Mouse (Mus musculus) regulatory T cell (primary cell): ENCODE results near the gene Nin.

Experiments used
- in situ Hi-C: fragments of 300-600 bp; cut with MboI, MseI; formaldehyde crosslinking; loops from one replicate; pipeline ENCODE4 v1.15.1; 2025; ENCODE audit warnings: high pct_unique_total_duplicates

The Nin gene

GRCm38 (mm10) chr12:70113351-70113750, at the start of gene Nin:
TSS of gene Nin (minus strand) at chr12:70113717.
- in situ Hi-C loops: no loop called here

GRCm38 (mm10) chr12:70161057-70161456, 47.5 kb upstream of the Nin start:
- in situ Hi-C loops: no loop called here

- in situ Hi-C loops: no loop called here
Observed at GRCm38 (mm10) chr12:70157292-70158066, 44.0 kb upstream of the Nin start.

DNA sequence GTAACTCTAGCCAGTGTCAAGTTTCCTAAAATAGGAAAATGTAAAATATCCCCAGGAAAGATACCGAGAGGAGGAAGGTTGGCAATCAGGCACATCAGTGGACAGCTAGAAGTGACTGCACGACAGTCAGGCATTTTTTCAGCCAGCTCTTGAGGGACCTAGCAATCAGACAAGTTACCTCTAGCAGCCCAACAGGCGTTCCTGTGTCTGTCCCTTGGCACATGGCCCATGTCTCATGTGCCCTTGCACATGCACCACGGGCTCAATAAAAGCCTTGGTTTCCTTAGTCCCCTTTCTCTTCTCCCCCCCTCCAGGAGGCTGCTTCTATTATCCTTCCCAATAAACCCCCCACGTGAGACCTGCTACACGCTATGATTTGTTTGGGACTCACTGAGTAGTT, 42.7 kb upstream of the Nin start:
- in situ Hi-C loops: no loop called here

- in situ Hi-C loops: no loop called here
Observed at GRCm38 (mm10) chr12:70153842-70154241, 40.3 kb upstream of the Nin start, which contains the start of gene Abhd12b. TSS of gene Abhd12b (plus strand) at chr12:70154142.

- in situ Hi-C loops: no loop called here
Observed at GRCm38 (mm10) chr12:70148631-70149265, 35.2 kb upstream of the Nin start.

- in situ Hi-C loops: no loop called here
Observed at GRCm38 (mm10) chr12:70147986-70148630, 34.6 kb upstream of the Nin start.

- in situ Hi-C loops: no loop called here
Observed at GRCm38 (mm10) chr12:70145586-70145985, 32.1 kb upstream of the Nin start.

DNA sequence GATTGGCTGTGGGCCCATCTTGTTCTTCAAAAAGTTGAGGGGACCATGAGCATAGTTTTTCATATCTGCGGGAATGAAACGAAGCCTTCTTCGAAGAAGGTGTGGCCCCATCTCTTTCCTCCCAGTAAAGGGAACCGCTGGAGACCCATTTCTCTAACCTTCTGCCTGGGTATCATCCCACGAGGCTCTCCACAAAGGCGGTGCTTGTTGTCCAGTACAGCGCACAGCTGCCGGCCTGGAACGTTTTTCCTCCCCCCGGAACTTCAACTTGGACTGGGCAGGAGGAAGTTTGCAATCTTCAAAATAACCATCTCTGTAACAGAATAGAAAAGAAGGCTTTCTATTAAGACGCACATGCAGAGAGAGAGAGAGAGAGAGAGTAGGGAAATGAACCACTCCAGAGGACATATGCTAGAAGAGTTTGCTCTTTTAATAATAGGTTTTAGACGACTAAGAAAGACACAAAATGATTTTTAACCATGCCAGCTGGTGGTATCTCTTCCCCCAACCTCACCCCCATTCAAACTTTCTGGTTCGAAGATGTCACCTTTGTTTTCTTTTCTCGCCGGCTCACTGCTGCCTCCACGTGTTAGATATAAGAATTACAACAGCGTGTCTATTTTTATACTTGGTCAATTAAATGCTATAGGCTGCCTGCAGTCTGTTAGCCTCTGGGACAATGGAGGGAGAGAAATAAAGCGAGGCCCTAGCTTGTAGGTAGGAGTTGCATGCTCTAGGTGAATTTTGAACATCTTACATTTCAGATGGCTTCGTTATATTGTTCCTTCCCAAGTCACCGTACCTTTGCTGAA, 31.3 kb upstream of the Nin start:
- in situ Hi-C loops: loop anchor here (5.0 kb wide), 1 partner anchor 53 kb away; no protein-coding TSS in a partner anchor

- in situ Hi-C loops: loop anchor here (5.0 kb wide), 1 partner anchor 52 kb away; no protein-coding TSS in a partner anchor
Observed at GRCm38 (mm10) chr12:70144106-70144587, 30.6 kb upstream of the Nin start.

DNA sequence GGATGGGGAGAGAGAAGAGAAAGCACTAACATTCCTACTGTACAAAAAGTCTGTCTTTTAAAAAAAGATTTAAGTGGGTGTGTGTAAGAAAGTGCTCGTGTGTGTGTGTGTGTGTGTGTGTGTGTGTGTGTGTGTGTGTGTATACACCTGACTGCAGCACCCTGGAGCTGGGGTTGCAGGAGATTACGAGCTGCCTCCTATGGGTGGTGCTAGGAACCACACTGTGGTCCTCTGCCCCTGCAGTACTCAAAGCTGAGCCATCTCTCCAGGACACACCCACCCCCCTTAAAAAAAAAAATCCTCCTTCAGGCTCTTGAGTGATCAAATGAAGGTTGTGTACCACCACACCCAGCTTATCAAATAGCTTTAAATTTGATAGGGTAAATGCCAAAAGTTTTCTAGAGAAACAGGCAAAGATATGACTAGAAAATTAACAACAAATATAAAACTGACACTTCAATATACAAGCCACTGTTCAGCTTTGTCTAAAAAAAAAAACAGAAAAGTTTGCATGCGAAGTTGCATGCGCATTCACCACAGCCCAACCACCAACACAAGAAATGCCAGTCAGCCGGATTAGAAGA, 27.6 kb upstream of the Nin start:
- in situ Hi-C loops: loop anchor here (5.0 kb wide), 1 partner anchor 49 kb away; no protein-coding TSS in a partner anchor

- in situ Hi-C loops: loop anchor here (5.0 kb wide), 1 partner anchor 48 kb away; no protein-coding TSS in a partner anchor
Observed at GRCm38 (mm10) chr12:70140542-70140941, 27.0 kb upstream of the Nin start.

GRCm38 (mm10) chr12:70139871-70140270, 26.4 kb upstream of the Nin start:
- in situ Hi-C loops: loop anchor here (5.0 kb wide), 1 partner anchor 48 kb away; no protein-coding TSS in a partner anchor

DNA sequence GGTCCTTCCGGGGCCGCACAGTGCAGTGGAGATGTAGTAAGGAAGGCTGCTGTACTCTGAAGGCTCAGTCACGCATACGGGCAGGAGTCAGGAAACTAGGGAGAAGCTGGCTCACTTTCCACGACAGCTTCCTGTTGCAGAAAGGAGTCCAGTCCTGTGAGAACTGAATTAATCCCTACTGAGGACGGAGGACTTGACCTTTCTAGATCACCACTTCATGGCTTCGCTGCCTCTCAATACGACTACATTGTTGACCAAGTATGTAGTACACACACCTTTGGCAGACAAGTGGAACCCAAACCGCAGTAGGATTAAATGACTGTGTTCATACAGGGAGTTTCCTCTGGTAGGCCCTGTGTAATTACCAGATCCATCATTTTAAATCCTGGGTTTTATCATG, 24.1 kb upstream of the Nin start:
- in situ Hi-C loops: no loop called here

GRCm38 (mm10) chr12:70137095-70137494, 23.6 kb upstream of the Nin start:
- in situ Hi-C loops: no loop called here

GRCm38 (mm10) chr12:70136185-70136756, 22.8 kb upstream of the Nin start:
- in situ Hi-C loops: no loop called here

DNA sequence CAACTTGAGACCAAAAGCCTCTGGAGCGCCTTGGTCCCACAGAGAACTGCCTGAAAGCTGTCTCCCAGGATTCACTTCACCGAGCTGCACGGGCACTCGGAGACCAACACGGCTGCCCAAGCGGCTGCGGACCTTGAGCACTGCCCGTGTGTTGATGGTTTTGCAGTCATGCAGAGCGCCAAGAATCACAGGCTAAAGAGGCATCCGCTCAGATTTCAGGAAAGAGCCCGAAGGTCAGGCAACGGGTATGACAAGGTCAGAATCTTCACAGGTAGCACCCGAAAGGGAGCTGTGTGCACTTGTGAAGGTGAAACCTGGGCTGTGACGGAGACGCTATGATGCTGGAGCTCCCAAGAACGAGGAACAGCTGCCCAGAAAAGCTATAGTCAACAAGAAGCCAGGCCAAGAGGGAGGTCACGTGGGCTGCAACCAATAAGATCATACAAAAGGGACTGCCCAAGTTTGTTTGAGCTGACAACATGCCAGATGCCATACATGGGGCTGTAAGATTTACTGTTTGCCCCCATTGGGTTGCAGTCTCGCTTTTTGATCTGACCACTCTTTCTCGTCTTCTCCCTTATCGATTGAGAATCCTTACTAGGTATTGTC, 21.2 kb upstream of the Nin start:
- in situ Hi-C loops: no loop called here

GRCm38 (mm10) chr12:70131042-70131675, 17.6 kb upstream of the Nin start:
- in situ Hi-C loops: no loop called here

DNA sequence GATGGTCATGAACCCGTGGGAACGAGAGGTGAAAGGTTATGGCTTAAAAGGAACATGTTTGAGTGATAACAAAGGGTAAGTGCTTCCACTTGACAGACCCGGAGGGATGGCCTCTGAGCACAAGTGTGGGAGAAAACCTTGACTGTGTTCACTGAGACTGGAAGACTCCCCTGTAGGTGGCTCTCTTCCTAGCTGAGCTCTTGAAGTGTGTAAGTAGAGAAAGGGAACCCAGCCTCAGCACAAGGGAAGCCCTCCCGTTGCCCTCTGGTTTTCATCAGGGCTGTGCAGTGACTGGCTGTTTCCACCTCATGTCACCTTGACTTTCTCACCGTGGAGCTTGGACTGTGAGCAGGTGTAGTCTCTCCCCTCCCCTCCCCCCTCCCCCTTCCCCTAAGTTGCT, 15.6 kb upstream of the Nin start:
- in situ Hi-C loops: no loop called here

DNA sequence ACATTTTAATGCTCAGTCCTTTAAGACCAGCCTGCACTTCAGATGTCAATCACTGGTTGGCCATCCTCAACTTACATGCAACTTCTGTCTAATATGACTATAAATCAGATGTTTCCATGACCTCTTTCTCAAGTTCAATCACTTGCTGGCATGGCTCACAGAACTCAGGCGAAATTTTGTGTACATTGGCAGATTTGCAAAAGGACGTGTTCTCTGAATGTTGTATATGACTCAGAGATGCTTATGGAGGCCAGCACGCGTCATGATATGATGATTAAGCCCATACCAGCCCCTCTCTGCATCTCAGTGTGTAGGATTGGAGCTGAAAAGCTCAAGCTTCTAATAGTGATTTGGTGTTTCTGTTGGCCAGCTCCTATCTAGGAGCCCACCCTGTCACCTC, 13.1 kb upstream of the Nin start:
- in situ Hi-C loops: no loop called here
